Mouse (Mus musculus): ENCODE results near the gene Upf2. TPM values are rescaled to one million over a fixed set of nuclear protein-coding genes. Genes with fewer than 3 reads are reported as not detected.
"Not testable (repeated sequence)": the region's sequence is repeated elsewhere in the genome, so short reads cannot be mapped to it uniquely, and the experiment has no call there.

Upf2 gene
- polyA plus RNA-seq, 3 experiments from 2014 or later = 16.7 to 20.1 (median 17.3) TPM

DNA sequence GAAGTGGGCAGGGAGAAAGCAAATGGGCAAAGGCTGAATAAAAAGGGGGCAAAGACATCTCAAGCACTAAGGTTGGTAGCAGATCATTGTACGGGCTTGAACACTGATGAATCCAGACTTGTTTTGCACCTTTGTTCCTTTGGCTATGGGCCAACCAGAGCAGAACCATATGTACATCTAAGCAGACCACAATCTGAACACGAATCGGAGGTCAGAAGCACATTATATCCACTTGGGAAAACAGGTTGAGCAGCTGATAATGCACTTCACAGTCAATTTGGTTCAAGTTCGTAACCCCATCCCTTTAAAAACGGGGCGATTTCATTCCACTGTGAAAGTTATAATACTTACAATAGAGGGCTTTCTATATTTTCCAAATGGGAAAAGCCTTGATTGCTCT is 964 bp upstream of the Upf2 start:
- ATAC-seq = no peak

DNA sequence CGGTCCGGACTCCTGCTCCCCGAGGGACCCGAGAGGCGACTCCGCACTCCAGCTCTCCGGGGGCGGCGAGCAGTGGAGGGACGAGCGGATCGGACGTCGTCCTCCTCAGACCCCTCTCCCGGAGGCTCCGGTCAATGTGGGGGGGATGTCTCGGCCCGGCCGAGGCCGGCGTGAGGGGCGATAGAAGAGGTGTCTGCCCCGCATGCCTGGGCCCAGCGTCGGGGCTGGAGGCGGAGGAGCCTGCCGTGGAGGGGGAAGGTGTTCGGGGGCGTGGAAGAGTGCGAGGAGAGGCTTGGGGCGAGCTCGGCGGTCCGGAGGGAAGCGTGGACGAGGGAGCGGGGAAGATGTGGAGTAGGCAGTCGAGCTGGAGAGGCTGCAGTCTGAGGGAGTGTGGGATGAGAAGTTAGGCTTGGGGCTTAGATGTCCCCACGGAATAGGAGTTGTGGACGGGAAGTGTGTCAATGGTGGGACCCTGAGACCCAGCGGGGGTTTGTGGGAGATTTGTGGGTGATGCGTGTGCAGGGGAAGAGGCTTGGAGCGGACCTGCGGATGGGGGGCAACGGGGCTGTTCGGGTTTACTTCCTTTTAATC is 447 bp downstream of the Upf2 start:
- ATAC-seq = peak; percentile 35

DNA sequence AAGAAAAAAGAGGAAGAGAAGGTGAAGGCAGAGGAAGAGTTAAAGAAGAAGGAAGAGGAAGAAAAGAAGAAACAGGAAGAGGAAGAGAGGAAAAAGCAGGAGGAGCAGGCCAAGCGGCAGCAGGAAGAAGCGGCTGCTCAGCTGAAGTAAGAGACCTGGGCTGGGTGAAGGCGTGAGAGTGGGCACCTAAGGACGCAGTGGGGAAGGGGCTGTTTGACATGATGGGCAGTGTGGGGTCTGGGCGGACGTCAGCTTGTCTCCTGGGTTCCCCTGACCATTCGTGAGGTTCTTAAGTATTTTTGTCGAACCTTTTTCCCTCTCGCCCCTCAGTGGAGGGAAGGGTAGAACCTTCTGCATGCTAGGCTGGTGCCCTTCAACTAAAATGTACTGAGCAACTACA is 6.4 kb downstream of the Upf2 start:
- no peak for ATAC-seq

DNA sequence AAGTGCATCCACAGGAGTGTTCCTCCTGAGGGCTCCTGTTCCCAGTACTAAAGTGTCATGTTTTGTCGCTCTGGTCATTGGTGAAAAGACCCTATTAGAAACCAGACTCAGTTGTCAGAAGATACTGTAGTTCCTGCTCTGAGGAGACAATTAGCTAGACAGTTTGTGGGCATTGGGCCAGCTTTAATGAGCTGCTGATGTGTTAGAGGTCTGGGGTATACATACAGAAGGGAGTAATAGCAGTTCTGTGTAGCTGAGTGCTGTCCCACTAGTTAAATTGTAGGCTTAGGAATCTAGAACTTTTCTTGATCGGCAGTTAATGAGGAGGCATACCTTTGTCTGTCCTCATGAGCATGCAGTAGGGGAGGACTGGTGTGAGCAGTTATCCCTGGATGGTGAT is 11.0 kb downstream of the Upf2 start:
- no peak for ATAC-seq

DNA sequence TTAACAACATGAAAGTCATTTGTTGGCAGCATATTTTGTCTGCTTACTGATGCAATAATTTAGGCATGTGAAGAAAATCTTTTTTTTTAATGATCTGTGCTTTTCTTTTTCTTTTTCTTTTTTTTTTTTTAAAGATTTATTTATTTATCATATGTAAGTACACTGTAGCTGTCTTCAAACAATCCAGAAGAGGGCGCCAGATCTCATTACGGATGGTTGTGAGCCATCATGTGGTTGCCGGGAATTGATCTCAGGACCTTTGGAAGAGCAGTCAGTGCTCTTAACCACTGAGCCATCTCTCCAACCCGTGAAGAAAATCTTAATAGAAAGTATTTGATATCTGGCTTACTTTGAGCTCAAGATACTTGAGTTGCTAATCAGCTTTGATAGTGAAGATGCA is 12.5 kb downstream of the Upf2 start:
- not testable (repeated sequence) for ATAC-seq

DNA sequence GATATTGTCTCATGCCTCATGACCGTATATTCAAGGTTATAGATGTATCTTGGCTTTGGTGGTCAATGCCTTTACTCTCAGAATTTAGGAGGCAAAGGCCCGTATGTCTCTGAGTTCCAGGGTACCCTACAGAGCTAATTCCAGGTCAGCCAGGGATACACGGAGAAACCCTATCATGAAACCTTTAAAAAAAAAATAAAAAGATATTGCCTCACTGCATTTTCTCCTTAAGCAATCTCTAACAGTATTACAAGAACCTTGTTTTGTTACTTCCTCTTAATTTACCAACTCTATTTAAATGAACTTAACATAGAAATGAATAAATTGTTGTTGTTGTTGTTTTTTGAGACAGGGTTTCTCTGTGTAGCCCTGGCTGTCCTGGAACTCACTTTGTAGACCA is 14.7 kb downstream of the Upf2 start:
- ATAC-seq = no peak

DNA sequence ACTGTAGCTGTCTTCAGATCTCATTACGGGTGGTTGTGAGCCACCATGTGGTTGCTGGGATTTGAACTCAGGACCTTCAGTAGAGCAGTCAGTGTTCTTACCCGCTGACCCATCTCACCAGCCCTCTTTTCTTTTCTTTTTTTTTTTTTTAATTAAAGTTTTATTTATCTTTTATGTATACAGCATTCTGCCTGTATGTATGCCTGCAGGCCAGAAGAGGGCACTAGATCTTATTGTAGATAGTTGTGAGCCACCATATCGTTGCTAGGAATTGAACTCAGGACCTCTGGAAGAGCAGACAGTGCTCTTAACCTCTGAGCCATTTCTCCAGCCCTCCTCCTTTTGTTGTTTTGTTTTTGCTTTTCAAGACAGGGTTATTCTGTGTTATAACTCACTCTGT is 19.4 kb downstream of the Upf2 start:
- not testable (repeated sequence) for ATAC-seq

DNA sequence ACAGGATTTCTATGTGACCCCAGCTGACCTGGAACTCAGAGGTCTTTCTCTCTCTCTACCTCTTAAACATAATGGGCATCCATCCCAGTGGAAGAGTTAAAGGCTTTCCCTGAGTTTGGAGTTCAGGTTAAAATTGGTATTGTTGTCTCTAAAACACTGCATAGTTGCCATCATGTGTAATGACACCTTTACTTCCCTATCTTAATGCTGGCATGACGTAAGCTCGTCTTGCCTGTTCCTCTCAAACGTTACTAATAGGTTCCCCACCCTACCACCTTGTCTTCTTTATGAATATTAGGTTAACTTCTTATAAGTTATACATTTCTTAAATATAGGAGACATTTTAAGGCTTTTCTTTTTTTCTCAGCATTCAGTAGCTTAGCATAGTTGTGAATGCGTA is 26.3 kb downstream of the Upf2 start:
- no peak for ATAC-seq

DNA sequence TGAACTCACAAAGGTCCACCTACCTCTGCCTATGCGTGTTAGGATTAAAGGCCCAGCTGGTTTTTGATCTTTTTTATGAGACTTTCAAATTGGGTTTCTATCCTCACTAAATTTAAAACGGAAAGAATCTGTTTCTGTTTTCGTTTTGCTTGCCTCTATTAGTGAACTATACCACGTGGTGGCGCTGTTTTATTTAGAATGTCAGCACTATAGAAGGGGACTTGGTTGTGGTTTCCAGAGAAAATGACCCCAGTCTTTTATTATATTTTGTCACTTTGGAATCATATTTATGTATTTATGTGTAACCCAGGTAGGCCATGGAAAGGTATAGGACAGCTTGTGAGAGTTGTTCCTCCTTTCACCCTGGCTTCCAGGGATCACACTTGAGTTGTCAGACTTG is 44.3 kb downstream of the Upf2 start:
- peak; percentile 61 for ATAC-seq

DNA sequence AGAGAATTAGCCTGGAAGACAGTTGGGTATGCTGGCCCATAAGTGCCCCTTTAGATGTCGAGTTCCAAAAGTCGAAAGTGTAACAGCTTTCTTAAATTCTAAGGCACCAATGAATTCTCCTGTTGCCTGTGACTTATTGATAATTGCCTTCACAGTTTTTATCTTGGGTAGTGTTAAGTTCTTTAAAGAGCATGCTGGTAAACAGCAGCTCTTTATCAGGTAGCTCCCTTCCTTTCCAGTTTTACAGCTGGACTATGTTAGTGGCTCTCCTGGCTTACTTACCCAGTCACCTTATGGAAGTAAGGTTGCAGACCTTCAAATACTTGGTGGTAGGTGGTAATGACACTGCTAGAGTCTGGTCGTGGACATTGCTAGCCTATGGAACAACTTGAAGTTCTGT is 52.7 kb downstream of the Upf2 start:
- no peak for ATAC-seq

DNA sequence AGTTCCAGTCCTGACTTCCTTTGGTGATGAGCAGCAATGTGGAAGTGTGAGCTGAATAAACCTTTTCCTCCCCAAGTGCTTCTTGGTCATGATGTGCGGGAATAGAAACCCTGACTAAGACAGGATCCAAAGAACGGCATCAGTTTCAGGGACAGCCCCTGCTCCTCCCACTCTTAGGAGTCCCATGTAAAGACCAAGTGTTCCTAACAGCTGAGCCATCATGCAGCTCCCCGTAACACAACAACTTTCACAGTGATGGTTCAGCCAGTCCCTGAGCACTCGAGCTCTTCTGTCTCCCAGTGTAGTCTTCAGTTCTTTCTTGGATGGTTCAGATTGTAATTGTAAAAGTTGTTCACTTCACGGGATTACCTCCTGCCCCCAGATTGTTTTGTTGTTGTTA is 63.3 kb downstream of the Upf2 start:
- ATAC-seq = no peak

DNA sequence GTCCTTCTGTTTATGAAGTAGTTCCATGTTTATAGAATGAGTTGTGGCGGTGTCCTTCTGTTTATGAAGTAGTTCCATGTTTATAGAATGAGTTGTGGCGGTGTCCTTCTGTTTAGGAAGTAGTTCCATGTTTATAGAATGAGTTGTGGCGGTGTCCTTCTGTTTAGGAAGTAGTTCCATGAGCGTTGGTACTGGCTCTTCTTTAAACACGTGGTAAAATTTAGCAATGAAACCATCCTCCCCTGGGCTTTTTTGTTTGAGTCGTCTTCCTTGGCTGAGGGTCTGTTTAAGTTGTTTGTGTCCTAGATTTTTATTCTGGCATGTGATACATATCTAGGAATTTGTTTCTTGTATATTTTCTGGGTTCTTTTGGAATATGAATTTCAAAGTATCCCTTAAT is 63.9 kb downstream of the Upf2 start:
- not testable (repeated sequence) for ATAC-seq

DNA sequence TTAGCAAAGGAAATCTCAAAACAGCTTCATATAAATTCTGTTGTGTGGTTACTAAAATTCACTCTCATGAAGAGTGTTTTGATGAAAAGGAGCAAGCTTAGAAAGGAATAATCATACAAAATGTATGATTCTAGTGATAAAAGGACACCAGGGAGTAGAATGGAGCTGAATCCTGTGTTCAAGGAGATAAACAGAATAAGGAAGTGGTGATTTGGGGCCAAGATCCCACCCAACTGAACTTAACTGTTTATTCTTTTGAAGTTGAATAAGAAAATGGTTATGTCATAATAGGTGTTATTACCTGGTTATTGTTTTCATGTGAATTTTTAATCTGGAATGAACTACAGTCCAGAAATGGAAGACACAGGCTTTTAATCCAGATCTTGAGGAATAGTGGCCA is 69.3 kb downstream of the Upf2 start:
- no peak for ATAC-seq

DNA sequence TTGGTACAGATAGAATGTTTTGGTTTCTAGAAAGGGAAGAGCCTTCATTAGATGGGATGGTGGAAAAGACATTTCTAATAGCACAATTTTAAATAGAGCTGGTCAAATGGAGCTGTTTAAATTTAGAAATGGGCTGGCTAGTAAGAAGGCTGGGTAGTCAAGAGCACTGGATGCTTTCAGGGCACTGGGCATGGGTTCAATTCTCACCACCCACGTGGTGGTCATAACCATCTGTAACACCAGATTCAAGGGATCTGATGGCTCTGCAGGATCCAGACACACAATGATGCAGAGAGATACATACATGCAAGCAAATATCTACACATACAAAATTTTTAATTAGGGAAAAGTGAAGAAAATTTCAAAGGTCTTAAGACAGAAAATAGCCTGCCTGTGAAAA is 91.4 kb downstream of the Upf2 start:
- ATAC-seq = no peak

DNA sequence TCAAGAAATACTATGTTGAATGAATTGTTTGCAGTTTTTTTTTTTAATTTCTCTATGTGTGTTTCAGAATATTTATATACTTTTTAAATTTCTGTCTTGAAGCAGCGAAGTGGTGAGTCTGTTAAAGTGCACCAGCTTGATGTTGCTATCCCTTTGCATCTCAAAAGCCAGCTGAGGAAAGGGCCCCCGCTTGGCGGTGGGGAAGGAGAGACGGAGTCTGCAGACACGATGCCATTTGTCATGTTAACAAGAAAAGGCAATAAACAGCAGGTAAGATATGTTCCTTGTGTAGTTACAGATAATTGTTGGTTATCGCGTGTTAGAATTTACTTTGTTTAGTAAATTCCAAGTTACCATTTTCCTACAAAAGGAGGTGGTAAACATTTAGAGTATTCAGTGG is 95.5 kb downstream of the Upf2 start:
- no peak for ATAC-seq

DNA sequence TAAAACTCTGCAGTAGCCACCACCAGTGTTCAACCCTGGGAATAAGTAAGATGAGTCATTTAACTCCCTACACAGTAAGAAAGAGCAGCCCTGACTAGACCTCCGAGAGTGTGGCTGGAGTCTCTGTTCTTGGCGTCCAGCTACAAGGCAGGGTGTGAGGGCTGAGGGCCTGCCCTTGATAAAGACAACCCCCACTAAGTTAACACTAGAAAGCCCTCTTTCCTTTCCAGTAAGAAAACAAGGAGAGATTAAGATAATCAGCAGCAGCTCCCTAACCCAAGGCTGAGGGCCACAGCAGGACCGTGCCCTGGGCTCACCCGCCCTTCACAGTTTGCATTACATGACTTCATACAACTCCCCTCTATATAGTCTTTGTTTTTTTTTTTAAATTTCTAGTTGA is 97.3 kb downstream of the Upf2 start:
- ATAC-seq = no peak

DNA sequence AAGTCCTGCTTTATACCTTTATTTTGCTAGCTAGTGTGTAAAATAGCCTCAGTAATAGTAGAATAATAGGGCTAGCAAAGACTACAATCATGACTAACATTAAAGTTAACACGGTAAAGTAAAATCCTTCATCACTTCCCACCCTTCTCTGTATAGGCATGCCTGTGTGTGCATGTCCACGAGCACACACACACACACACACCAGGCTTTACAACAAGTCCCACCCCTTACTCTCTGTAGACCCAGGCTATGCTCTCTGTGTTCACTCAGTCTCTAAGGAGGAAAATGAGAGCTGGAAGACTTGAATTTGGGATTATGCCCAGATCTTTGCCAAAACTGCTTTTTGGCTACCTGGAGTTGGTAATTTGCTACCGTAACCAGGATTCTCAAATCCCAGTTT is 97.7 kb downstream of the Upf2 start:
- no peak for ATAC-seq

DNA sequence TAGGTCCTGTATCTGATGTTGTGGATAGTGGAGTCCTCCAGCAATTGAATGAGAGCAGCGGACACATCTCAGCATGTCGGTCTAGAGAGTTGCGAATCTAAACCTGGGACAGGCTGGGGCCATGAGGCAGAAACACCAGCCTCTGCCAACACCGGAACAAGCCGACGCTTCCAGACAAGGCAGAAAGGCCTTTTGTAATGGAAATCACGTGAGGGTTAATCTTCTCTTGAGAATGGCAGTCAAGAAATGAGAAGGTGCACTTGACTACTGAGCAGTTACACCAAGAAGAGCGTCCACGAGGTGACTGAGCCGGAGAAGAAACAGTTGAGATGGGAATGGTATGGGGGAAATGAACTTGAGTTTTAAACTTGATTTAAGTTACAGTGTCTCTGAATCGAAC is 104.2 kb downstream of the Upf2 start:
- ATAC-seq = no peak

DNA sequence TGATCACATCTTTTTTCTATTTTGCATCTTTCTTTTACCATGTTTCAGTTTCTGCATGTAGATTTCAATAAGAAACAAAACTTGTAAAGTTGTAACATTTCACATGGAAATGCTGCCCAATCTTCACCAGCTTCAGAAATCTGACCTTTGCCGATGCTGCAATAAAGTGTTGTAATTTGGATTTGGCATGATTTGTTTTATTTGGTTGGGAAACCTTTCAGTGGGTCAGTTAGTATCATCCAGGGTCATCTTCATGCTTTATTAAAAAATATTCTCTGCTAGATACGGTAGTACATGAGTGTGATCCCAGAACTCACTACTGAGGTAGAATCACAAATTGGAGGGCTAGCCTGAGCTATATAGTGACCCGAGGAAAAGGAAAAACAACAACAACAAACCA is 105.2 kb downstream of the Upf2 start:
- no peak for ATAC-seq

DNA sequence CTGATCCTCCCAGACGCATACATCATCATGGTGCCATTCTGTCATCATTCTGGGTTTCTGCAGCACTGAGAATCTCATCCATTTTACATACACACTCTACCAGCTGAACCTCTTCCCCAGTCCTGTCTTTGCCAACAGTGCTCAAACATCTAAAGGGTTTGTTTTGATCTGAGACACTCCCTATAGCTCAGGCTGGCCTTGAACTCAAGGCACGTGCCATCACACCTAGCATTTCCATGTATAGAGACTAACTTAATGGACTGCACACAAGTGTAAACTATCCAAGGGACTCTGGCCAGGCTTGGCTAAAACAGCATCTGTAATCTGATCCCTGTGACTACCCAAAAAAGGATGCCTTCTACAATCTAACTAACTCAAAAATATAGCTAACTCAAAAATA is 108.0 kb downstream of the Upf2 start:
- ATAC-seq = no peak

DNA sequence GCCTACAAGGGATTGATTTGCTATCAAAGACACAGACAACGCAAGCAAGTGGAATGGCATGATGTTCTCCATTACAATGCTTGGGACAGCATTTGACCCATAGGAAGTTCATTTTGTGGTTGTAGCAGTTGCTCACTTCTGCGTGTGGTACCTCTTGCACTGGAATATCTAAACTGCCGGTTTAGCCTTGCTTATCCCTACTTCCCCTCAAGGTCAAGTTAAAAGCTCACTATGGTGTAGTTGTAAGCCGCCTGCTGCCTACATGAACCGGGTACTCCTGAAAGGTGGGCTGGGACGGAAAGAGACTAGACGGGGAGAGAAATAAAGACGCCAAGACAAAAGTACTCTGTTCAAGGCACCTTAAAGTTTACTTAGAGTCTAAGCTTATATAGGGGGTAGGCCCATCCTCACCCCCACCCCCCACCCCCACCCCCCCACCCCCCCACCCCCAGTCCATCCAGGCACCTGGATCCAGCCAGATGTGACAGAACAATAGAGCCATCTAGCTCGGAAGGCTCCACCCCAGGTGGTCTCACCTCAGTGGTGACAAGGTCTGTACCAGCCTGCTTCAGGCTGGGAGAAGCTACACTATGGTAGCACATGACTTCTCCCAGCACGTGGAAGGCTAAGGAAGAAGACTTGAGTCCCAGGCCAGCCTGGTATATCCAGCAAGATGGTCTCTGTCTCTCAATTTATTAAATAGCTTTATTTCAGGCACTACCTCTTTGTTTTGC is 109.0 kb downstream of the Upf2 start:
- no peak for ATAC-seq

DNA sequence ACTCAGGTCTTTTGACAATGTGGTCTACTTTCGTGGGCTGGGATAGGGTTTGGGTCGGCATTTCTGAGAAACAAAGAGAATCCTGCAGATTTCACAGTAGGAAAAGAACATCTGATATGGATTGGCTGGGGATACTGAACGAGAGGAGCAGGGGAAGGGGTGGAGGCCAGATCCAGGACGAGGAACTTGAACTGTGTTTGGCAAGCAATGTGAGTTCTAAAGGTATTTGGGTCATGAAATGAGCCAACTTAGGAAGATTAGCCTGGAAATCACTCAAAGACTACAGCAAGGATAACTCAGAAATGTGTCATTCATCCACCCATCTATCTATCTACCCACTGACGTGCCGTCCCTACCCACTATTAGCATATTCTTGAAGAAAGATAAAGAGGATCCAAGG is 116.1 kb downstream of the Upf2 start:
- ATAC-seq = no peak

DNA sequence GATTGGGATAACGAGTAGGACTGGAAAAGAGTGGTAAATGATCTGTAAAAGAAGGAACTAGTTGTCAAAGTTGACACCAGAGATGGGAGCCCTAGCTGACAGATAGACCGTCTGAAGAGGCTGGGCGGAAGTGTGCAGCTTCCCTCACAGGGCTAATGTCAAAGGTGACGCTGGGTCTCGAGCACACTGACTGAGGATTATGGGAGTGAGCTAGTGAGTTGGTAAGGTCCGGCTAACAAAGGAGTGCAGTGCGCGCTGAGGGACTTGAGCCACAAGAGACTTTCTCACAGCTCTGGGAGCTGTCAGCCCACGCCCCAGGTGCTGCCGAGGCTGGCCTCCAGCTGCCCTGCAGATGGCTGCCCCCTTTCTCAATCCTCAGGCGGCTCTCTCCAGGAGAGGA is 119.7 kb downstream of the Upf2 start:
- no peak for ATAC-seq

DNA sequence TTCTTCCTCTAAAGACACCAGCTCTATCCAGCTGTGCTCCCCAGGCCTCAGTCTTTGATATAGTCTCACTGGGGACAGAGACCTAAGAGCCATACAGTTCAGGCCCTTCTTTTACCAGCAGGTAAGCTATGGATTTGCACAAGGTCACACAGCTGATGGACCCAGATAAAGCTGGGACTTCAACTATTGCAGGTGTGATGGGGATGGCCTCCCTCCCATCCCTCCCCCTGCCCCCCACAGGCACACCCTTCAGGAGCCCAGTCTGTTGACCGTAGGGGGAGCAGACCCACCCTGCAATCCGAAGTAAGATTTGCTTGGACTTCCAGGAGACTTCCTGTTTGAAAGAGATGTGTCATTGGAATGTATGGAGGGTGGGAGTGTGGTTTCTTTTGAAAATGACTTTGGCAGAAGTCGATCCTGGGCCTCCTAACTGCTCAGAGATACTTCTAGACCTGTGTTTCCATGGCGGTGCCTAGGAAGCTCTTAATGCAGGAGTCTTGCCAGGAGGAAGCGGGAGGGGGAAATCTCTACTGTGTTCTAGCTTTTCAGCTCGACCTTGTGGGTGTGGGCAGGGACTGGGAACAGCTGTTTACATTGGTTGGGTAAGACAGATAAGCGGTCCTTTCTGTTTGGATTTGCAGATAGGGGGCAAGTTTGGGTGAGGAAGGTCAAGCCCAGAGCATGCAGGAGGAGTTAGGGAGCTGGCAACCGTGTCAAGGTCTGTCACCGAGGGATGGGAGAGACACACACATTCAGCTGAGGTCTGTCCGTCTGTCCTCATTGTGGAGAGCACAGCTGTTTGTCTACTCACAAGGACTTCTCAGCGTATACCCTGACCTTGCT is 120.5 kb downstream of the Upf2 start:
- no peak for ATAC-seq

Data from inflammation-experienced regulatory T-cells, adult 6 months (primary cell).